Mouse (Mus musculus) lung, postnatal 0 days (tissue): ENCODE results near the gene Gm6268.

ENCODE experiments used
- CTCF ChIP-seq: IDR thresholded peaks from 2 replicates; pipeline ENCODE4 v1.5.1; 2016; ENCODE audit warnings: antibody characterized with exemption, mild to moderate bottlenecking
- EP300 ChIP-seq: IDR thresholded peaks from 2 replicates; pipeline ENCODE4 v1.6.1; 2016; ENCODE audit warnings: antibody characterized with exemption, mild to moderate bottlenecking, control low read depth

DNA sequence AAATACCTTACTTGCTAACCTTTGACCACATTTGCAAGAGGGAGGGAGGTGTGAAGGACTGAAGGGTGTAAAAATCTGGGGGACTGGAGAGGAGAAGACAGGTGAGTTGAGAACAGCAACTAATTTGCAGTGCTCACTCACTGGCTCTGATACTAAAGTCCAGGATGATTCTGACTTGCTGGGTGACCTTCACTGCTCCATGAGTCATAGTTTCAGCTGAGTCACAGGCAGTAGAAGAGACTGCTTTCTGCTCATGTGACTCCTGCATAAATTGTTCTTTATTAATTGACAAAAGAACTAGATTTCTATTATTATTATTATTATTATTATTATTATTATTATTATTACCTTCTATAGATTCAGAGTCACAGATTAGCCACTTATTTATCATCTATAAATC, 15.7 kb upstream of the Gm6268 start:
- TF ChIP-seq EP300 (no peak), CTCF (no peak)
